ENCODE assay signal across 8 mouse cellular contexts in genomic region chr13:73723081-73723668, GRCm38 (mm10). TPM values are rescaled to one million over a fixed set of nuclear protein-coding genes. Genes with fewer than 3 reads are reported as not detected.
DNase-seq lines count a peak whose midpoint lies in the region; ATAC-seq lines count a peak whose summit lies in the region.

No protein-coding gene starts in this region.

- no peaks in the 10 kb centered on the region for H3K36me3 ChIP-seq in heart, embryonic 11.5 days (ENCODE audit: control insufficient read depth, insufficient read depth, low read length)
- H3K36me3 ChIP-seq in embryonic facial prominence, embryonic 13.5 days = no peaks in the 10 kb centered on the region
- H3K36me3 ChIP-seq in hindbrain, embryonic 16.5 days (ENCODE audit: control insufficient read depth, insufficient read depth, low read length) = no peaks in the 10 kb centered on the region

- DNase-seq in heart, postnatal 25 days (ENCODE audit: low spot score) = no peak
- DNase-seq in Muller cell, postnatal 12 days (ENCODE audit: inconsistent ontology term) = peak; percentile 16
- DNase-seq in left cerebral cortex, postnatal 14 days (ENCODE audit: low spot score in 2 of 2) = peak; percentile 53 to 66
- DNase-seq in neural tube, embryonic 10.5 days (ENCODE audit: extremely low spot score, low spot score) = peak; percentile 35

- H3K4me3 ChIP-seq in heart, embryonic 11.5 days (ENCODE audit: low read depth, low read length) = no peak overlapping the region
- H3K4me3 ChIP-seq in embryonic facial prominence, embryonic 13.5 days = no peak overlapping the region
- H3K4me3 ChIP-seq in hindbrain, embryonic 16.5 days (ENCODE audit: low read length) = no peak overlapping the region

- no peak overlapping the region for H3K27ac ChIP-seq in heart, embryonic 11.5 days (ENCODE audit: low read depth, low read length)
- H3K27ac ChIP-seq in embryonic facial prominence, embryonic 13.5 days = no peak overlapping the region
- no peak overlapping the region for H3K27ac ChIP-seq in hindbrain, embryonic 16.5 days (ENCODE audit: low read depth, low read length)

- no peaks in the 10 kb centered on the region for H3K9me3 ChIP-seq in heart, embryonic 11.5 days (replicated peaks; ENCODE audit: control insufficient read depth, low read length)
- H3K9me3 ChIP-seq in embryonic facial prominence, embryonic 13.5 days = no peaks in the 10 kb centered on the region
- H3K9me3 ChIP-seq in hindbrain, embryonic 16.5 days (ENCODE audit: control insufficient read depth, low read length) = no peaks in the 10 kb centered on the region

- no peak overlapping the region for H3K4me2 ChIP-seq in heart, embryonic 11.5 days
- no peak overlapping the region for H3K4me2 ChIP-seq in embryonic facial prominence, embryonic 13.5 days
- H3K4me2 ChIP-seq in hindbrain, embryonic 16.5 days (ENCODE audit: low read length) = no peak overlapping the region

- WGBS in heart, embryonic 11.5 days (ENCODE audit: insufficient replicate concordance) = 40% methylated on average over 8 of the region's 8 CpGs
- WGBS in embryonic facial prominence, embryonic 13.5 days = 34% methylated on average over 8 of the region's 8 CpGs
- 30% methylated on average over 8 of the region's 8 CpGs for WGBS in hindbrain, embryonic 16.5 days

- intact Hi-C loops in heart, postnatal 25 days (cut with DNase I) = loop anchor here (1.0 to 10.0 kb wide), 2 partner anchors 99 to 572 kb away; partner anchors contain the start of gene Ahrr
- intact Hi-C loops in left cerebral cortex, postnatal 14 days (cut with DNase I) = no loop called here

- H3K9ac ChIP-seq in heart, embryonic 11.5 days (ENCODE audit: low read depth, low read length) = no peak overlapping the region
- H3K9ac ChIP-seq in embryonic facial prominence, embryonic 13.5 days = no peak overlapping the region
- H3K9ac ChIP-seq in hindbrain, embryonic 16.5 days (ENCODE audit: low read depth, low read length) = no peak overlapping the region

- ATAC-seq in heart, embryonic 11.5 days (replicated peaks; ENCODE audit: insufficient number of reproducible peaks, low FRiP score, low TSS enrichment) = 0 out of 2 replicates have a peak, but pooled peaks have one; percentile 29
- peak; percentile 37; the same call in 1 of the 2 replicates for ATAC-seq in embryonic facial prominence, embryonic 13.5 days (ENCODE audit: insufficient number of reproducible peaks, insufficient read depth, low FRiP score, low TSS enrichment, low read depth)
- peak; percentile 61; the same call in 1 of the 2 replicates for ATAC-seq in hindbrain, embryonic 16.5 days
- ATAC-seq in activated CD4-positive, CD25-positive, alpha-beta regulatory T cell, adult 4 months = no peak

- H3K4me1 ChIP-seq in heart, embryonic 11.5 days (ENCODE audit: control insufficient read depth, insufficient read depth, low read length) = no peaks in the 10 kb centered on the region; the same call in 1 of the 2 replicates
- H3K4me1 ChIP-seq in embryonic facial prominence, embryonic 13.5 days = no peaks in the 10 kb centered on the region
- H3K4me1 ChIP-seq in hindbrain, embryonic 16.5 days (ENCODE audit: control insufficient read depth, insufficient read depth, low read depth, low read length) = no peaks in the 10 kb centered on the region; the same call in 1 of the 2 replicates

- H3K27me3 ChIP-seq in heart, embryonic 11.5 days (ENCODE audit: control insufficient read depth, insufficient read depth, low read length) = 0 out of 2 replicates have a peak, but pooled peaks cover 2% of the 10 kb centered on the region
- H3K27me3 ChIP-seq in embryonic facial prominence, embryonic 13.5 days = peaks cover 6% of the 10 kb centered on the region; the same call in 1 of the 2 replicates
- no peaks in the 10 kb centered on the region for H3K27me3 ChIP-seq in hindbrain, embryonic 16.5 days (replicated peaks; ENCODE audit: control insufficient read depth, insufficient read depth, low read length)

RNA-seq across cellular contexts. Expression of gene Slc12a7, which starts 9.7 kb away (rescaled TPM):
- 32.7 and 40.0 TPM in 2 replicates for polyA plus RNA-seq in heart, embryonic 11.5 days (2014; fragmentation: Nextera tagmentation; extraction: Ambion mirVana)
- 100 to 1,000 TPM; 162 to 182 TPM for total RNA-seq in heart, postnatal 25 days (2021)
- polyA plus RNA-seq in embryonic facial prominence, embryonic 13.5 days (2015; fragmentation: Nextera tagmentation; extraction: Ambion mirVana) = 21.5 and 24.9 TPM in 2 replicates
- 7.7 and 10.2 TPM in 2 replicates for polyA plus RNA-seq in hindbrain, embryonic 16.5 days (2015; fragmentation: Nextera tagmentation; extraction: Ambion mirVana)
- total RNA-seq in left cerebral cortex, postnatal 14 days (2021) = 1 to 10 TPM; 4.9 to 5.4 TPM
- 10 to 100 TPM; 30.3 to 34.9 TPM for polyA plus RNA-seq in activated CD4-positive, CD25-positive, alpha-beta regulatory T cell, adult 4 months (2017; shearing (Covaris generic))

RNA-seq across cellular contexts. Expression of gene Slc6a19, which starts 18.5 kb away (rescaled TPM):
- polyA plus RNA-seq in heart, embryonic 11.5 days (2014; fragmentation: Nextera tagmentation; extraction: Ambion mirVana) = not detected in 2 replicates
- total RNA-seq in heart, postnatal 25 days (2021) = not detected
- 0.51 TPM in 1 of 2 replicates, not detected in the other for polyA plus RNA-seq in embryonic facial prominence, embryonic 13.5 days (2015; fragmentation: Nextera tagmentation; extraction: Ambion mirVana)
- polyA plus RNA-seq in hindbrain, embryonic 16.5 days (2015; fragmentation: Nextera tagmentation; extraction: Ambion mirVana) = 0.21 and 0.50 TPM in 2 replicates
- under 1 TPM in 1 of 2 experiments, not detected in 1; 0.09 TPM for total RNA-seq in left cerebral cortex, postnatal 14 days (2021)
- under 1 TPM in 1 of 2 experiments, not detected in 1; 0.26 TPM for polyA plus RNA-seq in activated CD4-positive, CD25-positive, alpha-beta regulatory T cell, adult 4 months (2017; shearing (Covaris generic))

RNA-seq across cellular contexts. Expression of gene Slc6a18, which starts 45.4 kb away (rescaled TPM):
- not detected in 2 replicates for polyA plus RNA-seq in heart, embryonic 11.5 days (2014; fragmentation: Nextera tagmentation; extraction: Ambion mirVana)
- not detected for total RNA-seq in heart, postnatal 25 days (2021)
- polyA plus RNA-seq in embryonic facial prominence, embryonic 13.5 days (2015; fragmentation: Nextera tagmentation; extraction: Ambion mirVana) = not detected in 2 replicates
- polyA plus RNA-seq in hindbrain, embryonic 16.5 days (2015; fragmentation: Nextera tagmentation; extraction: Ambion mirVana) = not detected in 2 replicates
- total RNA-seq in left cerebral cortex, postnatal 14 days (2021) = not detected
- polyA plus RNA-seq in activated CD4-positive, CD25-positive, alpha-beta regulatory T cell, adult 4 months (2017; shearing (Covaris generic)) = not detected
